Mouse (Mus musculus): ENCODE data around the gene Gm29735. TPM values are rescaled to one million over a fixed set of nuclear protein-coding genes. Genes with fewer than 3 reads are reported as not detected.

The Gm29735 gene
- polyA plus RNA-seq, 1 experiment from 2014 or later, result not detected

Other genes starting within 250 kb of the Gm29735 start
- gene Tollip, start 238.6 kb downstream of the Gm29735 start, polyA plus RNA-seq (2016; fragmentation: Nextera tagmentation; extraction: Ambion mirVana), result 39.6 and 45.1 TPM in 2 replicates
- gene Brsk2, start 207.4 kb downstream of the Gm29735 start, polyA plus RNA-seq (2016; fragmentation: Nextera tagmentation; extraction: Ambion mirVana), result 0.12 and 0.19 TPM in 2 replicates
- 52.4 and 54.9 TPM in 2 replicates for gene Mob2, start 96.0 kb downstream of the Gm29735 start, polyA plus RNA-seq (2016; fragmentation: Nextera tagmentation; extraction: Ambion mirVana)
- gene Dusp8, start 61.3 kb downstream of the Gm29735 start, polyA plus RNA-seq (2016; fragmentation: Nextera tagmentation; extraction: Ambion mirVana), result 5.3 and 9.0 TPM in 2 replicates
- gene Gm45618, start 36.4 kb downstream of the Gm29735 start, polyA plus RNA-seq (2016; fragmentation: Nextera tagmentation; extraction: Ambion mirVana), result not detected in 2 replicates
- not detected in 2 replicates for gene Gm39115, start 21.1 kb downstream of the Gm29735 start, polyA plus RNA-seq (2016; fragmentation: Nextera tagmentation; extraction: Ambion mirVana)
- gene Gm45337, start 12.5 kb downstream of the Gm29735 start, polyA plus RNA-seq (2016; fragmentation: Nextera tagmentation; extraction: Ambion mirVana), result not detected in 2 replicates
- not detected in 2 replicates for gene Gm4553, start 8.6 kb upstream of the Gm29735 start, polyA plus RNA-seq (2016; fragmentation: Nextera tagmentation; extraction: Ambion mirVana)
- not detected in 2 replicates for gene Krtap5-2, start 18.9 kb upstream of the Gm29735 start, polyA plus RNA-seq (2016; fragmentation: Nextera tagmentation; extraction: Ambion mirVana)
- not detected in 2 replicates for gene Gm10153, start 33.3 kb upstream of the Gm29735 start, polyA plus RNA-seq (2016; fragmentation: Nextera tagmentation; extraction: Ambion mirVana)
- gene Krtap5-3, start 44.3 kb upstream of the Gm29735 start, polyA plus RNA-seq (2016; fragmentation: Nextera tagmentation; extraction: Ambion mirVana), result not detected in 2 replicates
- not detected in 2 replicates for gene Gm7579, start 54.7 kb upstream of the Gm29735 start, polyA plus RNA-seq (2016; fragmentation: Nextera tagmentation; extraction: Ambion mirVana)
- gene Krtap5-5, start 72.9 kb upstream of the Gm29735 start, polyA plus RNA-seq (2016; fragmentation: Nextera tagmentation; extraction: Ambion mirVana), result not detected in 2 replicates
- not detected in 2 replicates for gene Gm40460, start 84.0 kb upstream of the Gm29735 start, polyA plus RNA-seq (2016; fragmentation: Nextera tagmentation; extraction: Ambion mirVana)
- gene Gm2431, start 101.2 kb upstream of the Gm29735 start, polyA plus RNA-seq (2016; fragmentation: Nextera tagmentation; extraction: Ambion mirVana), result not detected in 2 replicates
- gene Gm4559, start 117.2 kb upstream of the Gm29735 start, polyA plus RNA-seq (2016; fragmentation: Nextera tagmentation; extraction: Ambion mirVana), result not detected in 2 replicates
- not detected in 2 replicates for gene Krtap5-1, start 140.0 kb upstream of the Gm29735 start, polyA plus RNA-seq (2016; fragmentation: Nextera tagmentation; extraction: Ambion mirVana)
- 0.34 TPM in 1 of 2 replicates, not detected in the other for gene Krtap5-4, start 146.4 kb upstream of the Gm29735 start, polyA plus RNA-seq (2016; fragmentation: Nextera tagmentation; extraction: Ambion mirVana)
- 7.7 and 12.5 TPM in 2 replicates for gene Ifitm10, start 216.6 kb upstream of the Gm29735 start, polyA plus RNA-seq (2016; fragmentation: Nextera tagmentation; extraction: Ambion mirVana)
- gene Gm49369, start 225.6 kb upstream of the Gm29735 start, polyA plus RNA-seq (2016; fragmentation: Nextera tagmentation; extraction: Ambion mirVana), result 0.55 and 0.92 TPM in 2 replicates
- gene Ctsd, start 230.9 kb upstream of the Gm29735 start, polyA plus RNA-seq (2016; fragmentation: Nextera tagmentation; extraction: Ambion mirVana), result 293 and 402 TPM in 2 replicates